Mouse (Mus musculus) kidney, adult 9 months (tissue): ENCODE data around the gene Babam1.
A peak's percentile ranks its signal among the peaks of the same experiment; 100 is the strongest.

Source experiments
- DNase-seq: peaks from one replicate; pipeline ENCODE4 v3.0.0; 2022

Gene Babam1

DNA sequence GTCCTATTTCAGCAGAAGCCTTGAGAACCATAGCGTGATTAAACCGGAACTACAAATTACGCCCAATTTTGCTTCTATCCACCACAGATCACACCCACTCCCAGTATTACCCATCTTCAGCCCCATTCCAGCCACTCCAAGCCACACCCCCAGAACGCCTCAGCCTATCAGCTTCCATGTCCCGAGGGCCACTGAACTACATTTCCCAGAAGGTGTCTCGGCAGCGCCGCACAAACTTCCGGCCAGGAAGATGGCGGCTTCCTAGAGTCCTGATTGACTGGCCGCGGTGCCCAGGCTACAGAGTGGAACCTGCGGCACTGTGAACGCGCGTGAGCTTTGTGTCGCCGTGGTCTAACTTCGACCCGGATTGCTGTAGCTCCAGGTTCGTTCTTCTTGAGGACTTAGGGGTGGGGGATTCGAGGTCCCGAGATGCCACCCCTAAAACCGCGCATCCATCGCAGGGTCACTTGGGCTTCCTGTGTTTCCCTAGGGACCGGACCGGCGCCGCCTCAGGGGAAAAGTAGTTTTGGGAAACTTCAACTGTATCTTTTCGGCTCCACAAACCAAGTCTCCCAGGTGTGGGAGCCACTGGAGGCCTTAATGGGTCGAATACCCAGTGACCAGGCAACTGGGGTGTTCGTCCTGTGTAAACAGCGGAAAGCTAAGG, at the start of gene Babam1:
TSS of gene Babam1 (plus strand) at position 223 of the 667 bp plus-strand sequence.
- peak; percentile 98 for DNase-seq

DNA sequence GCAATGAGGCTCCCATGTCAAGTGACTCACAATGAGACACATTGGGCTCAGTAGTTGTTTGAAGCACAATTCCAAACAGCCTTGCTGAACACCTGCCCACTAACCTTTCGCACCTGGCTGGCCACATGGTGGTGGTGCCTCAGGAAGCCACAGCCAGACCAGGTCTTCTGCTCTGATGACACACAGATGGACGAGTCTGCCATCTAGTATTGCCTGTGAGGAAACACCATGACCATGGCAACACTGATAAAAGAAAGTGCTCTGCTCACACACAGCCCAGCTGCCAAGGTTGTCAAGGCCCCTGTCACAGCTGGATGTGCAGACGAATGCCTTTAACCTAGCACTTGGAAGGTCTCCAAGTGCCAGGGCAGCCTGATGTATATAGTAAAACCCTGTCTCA, 45.5 kb upstream of the Babam1 start:
- no peak for DNase-seq

- DNase-seq = no peak
These were observed 45.1 kb upstream of the Babam1 start for GRCm38 (mm10) chr8:71351520-71351919.

- no peak for DNase-seq
These were observed 38.6 kb upstream of the Babam1 start for GRCm38 (mm10) chr8:71358026-71358425.

DNA sequence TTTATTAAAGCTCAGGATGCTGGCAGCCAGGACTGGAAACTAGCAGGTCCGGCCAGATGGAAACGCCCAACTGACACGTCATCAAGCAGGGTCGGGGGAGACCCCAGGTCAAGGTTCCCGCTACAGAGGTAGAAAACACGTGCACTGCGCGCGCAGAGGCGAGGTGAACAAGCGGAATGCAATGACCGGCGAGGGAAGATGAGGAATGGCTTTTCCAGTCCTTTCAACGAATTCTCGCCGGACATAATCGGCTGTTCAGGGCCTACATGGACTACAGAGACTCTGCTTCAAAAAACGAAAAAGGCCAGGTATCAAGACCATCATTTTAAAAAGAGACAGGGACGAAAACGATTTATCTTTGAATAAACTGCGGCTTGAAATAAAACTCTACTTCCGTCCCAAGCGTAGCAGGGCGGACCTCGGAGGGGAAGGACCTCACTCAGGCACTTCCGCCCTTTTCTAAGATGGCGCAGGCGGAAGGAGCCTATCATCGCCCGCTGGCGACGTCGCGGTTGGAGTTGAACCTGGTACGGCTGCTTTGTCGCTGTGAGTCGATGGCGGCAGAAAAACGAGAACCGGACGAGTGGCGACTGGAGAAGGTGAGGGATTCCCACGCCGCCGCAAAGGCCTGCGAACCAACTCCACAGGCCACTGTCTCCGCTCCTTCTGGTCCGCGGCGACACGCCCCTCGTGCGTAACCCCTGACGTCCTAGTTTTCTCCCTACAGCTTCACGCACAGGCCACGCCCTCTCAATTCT, 29.7 kb upstream of the Babam1 start, which contains the start of gene Use1:
TSS of gene Use1 (plus strand) at position 78 of the 758 bp plus-strand sequence.
- DNase-seq = peak; percentile 96

DNA sequence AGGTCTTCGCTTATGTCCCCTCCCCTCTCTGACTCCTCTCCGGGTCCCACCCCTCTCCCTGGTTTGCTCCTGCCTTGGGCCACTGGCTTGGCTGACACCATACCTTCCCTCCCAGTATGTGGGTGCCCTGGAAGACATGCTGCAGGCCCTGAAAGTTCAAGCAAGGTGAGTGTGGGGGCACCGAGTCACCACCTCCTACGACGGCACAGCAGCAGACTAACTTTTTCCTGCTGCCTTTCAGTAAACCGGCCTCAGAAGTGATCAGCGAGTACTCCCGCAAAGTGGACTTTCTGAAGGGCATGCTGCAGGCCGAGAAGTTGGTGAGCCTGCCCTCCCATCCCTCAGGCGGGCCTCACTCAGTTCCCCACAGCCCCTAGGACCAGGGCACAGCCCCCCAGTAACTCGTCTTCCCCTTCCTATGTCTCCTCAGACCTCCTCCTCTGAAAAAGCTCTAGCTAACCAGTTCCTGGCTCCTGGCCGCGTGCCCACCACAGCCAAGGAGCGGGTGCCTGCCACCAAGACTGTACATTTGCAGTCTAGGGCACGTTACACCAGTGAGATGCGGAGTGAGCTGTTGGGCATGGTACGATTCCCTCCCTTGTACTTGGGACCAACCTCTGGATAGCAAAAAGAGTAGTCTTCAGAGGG, 29.0 kb upstream of the Babam1 start:
- no peak for DNase-seq

- no peak for DNase-seq
These were observed 28.3 kb upstream of the Babam1 start for GRCm38 (mm10) chr8:71368366-71368765.

- no peak for DNase-seq
These were observed 27.5 kb upstream of the Babam1 start for GRCm38 (mm10) chr8:71369040-71369718.

DNA sequence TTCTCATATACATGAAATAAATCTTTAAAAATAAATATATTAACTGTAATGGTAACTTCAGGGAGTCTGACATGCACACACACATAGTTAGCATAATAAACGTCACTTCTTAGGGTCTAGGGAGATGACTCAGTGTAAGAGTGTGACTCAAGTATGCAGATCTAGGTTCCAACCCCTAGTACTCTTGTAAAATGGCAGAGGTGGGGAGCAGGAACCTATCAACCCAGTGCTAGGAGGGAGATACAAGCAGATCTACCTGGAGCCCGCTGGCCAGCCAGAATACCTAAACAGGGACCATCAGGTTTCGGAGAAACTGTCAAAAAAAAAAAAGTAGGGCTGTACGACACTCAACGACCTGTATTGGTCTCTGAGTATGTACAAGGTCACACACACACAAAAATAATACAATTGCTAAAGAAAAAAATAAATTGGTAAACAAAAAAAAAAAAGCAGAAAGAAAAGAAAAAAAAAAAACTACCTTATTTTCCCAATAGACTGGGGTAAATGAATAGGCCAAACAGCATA, 25.9 kb upstream of the Babam1 start:
- peak; percentile 37 for DNase-seq

DNA sequence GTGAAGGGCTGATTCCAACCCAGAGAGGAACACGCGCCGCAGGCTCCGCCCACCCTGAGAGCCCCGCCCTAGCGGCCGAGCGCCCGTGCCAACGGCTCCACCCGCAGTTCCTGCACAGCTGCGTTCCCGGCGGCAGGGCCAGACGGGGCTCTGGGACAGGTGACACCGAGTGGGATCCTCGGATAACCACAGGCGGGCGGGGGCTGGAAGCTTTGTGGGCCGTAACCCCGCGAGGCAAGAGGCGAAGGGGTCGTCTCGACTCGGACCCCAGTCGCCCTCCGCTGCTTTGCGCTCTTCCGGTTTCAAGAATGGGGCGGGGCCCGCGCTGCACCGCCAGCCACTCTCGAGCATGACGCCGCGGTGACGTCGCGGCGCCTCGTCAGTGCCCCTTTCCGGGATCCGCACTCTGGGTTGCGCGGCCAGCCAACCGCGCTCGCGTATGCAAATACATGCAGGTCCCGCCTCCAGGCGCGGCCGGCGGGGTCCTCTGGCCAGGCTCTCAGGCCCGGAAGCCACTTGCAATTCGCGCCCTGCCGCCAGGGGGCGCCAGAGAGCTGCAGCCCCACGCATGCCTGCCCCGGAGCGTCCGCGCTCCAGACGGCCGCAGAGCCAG, 25.3 kb upstream of the Babam1 start, which contains the start of gene Ocel1:
TSS of gene Ocel1 (plus strand) at position 63 of the 613 bp plus-strand sequence.
- peak; percentile 99 for DNase-seq

- DNase-seq = peak; percentile 32
These were observed 24.2 kb upstream of the Babam1 start for GRCm38 (mm10) chr8:71372427-71372826.

DNA sequence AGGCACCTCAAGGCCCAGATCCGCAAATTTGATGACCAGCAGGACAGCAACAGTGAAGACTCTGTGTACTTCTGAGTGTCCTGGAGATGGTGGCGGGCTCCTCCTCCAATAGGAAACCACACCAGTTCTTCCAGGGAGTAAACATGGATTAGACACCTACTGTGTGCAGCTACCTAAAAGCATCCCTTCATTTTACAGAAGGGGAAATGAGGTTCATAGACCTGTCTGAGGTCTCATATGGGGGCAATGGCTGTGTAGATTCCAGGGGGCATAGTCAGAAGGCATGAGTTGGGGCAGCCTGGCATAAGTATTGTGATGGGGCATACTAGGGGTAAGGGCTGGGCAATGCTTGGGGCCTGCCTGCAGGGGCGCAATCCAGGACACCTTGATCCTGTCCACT, 23.7 kb upstream of the Babam1 start:
- DNase-seq = peak; percentile 20

DNA sequence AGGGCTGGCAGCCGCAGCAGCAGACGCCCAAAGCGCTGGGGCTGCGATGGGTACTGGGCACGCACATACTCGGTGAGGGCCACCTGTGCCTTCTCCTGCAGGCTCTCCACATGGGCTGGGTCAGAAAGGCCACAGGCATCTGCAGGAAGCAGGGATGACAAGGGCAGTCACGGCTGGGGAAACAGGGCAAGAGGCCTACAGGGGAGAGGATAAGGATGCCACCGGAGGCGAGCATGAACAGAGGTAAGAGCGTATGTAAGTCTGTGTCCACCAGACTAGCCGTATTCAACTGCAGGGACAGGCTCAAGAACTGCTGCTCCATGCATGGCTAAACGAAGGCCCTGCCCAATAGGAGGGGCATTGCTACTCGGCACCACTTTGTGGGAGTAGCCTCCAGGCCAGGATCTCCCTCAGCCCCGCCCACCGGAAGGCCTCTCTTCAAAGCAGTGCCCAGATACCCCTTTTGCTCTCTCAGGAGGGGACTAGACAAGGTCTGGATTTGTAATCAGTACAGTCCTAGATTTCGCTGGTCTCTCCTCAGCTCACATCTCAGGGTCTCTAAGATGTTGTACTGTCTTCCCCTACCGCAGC, 21.9 kb upstream of the Babam1 start:
- DNase-seq = peak; percentile 69

DNA sequence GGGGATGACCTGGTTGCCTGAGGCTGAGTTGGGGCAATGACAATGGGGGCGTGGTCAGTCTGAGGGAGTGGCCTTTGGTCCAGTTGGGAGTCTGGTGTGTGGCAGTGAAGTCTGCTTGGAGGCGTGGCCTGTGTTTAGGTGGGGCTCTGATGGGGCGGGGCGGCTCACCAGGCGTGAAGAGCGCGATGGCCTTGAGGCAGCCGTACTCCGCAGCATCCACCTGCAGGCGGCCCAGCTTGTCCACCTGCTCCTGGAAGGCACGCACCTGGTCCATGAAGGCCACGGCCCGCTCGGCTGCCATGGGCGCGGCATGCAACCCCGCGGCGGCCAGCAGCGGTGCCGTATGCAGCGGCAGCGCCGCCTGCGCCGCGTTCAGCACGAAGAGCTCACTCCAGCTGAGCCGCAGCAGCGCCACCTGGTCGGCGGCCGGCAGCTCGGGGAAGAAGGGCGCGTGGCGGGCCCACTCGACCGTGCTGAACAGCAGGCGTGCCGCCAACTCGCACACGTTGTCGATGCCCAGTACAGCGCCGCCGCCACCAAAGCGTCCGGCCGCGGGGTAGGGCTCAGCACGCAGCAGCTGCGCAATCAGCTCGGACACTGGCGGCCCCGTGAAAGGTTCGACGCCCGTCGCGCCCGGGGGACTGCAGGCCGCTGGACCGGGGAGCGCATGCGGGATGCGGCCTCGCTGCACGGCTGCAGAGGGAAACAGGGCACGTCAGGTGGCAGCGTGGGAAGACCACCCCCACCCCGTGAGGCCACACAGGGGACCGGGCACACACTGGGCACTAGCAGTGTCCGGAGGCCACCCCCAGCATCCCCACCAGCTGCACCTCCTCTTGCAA, 20.9 kb upstream of the Babam1 start:
- peak; percentile 96 for DNase-seq

- DNase-seq = peak; percentile 56
These were observed 20.1 kb upstream of the Babam1 start for GRCm38 (mm10) chr8:71376423-71377030.

GRCm38 (mm10) chr8:71379008-71379407, 17.7 kb upstream of the Babam1 start:
- no peak for DNase-seq

- peak; percentile 74 for DNase-seq
These were observed 17.1 kb upstream of the Babam1 start for GRCm38 (mm10) chr8:71379512-71380075.

DNA sequence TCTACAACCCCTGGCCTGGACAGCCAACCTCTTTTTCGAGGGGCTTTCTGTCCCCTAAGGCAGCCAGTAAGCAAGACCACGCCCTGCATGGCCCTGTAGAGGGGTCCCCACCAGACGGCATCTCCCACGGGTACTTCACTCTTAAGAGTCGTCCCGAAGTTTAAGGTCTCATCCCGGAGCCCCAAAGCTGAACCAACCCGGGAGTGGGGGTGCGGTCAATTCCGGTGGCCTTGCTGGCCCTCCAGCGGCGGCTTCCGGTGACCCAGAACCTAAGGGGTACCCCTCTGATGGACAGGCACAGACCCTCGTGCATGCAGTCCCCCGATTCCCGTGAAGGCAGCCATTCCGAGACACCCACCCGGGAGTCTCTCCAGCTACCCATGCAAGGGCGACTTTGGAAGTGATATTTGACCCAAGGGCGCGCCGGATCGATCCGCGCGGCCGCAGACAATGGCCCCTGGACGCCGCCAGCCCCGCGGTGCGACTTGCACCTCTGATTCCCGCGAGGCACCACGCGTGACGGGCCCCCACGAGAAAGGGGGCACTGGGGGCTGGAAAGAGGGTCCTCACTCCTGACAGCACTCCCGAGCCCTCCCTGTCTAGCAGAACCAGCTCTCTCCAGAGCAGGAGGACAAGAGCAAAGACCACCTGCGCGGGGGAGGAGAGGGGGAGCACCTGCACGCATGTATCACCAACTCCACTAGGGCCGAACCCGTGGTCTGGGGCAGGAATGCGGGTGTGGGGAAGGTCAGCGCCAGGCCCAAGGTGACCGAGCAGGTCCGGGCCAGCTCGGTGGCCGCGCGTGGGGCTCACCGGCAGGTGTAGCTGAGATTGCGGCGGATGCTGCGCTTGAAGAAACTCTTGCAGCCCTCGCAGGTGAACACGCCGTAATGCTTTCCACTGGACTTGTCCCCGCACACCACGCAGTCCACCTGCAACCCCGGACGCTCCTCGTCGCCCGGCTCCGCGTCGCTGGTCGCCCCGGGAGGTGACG, 16.2 kb upstream of the Babam1 start:
- DNase-seq = peak; percentile 50

DNA sequence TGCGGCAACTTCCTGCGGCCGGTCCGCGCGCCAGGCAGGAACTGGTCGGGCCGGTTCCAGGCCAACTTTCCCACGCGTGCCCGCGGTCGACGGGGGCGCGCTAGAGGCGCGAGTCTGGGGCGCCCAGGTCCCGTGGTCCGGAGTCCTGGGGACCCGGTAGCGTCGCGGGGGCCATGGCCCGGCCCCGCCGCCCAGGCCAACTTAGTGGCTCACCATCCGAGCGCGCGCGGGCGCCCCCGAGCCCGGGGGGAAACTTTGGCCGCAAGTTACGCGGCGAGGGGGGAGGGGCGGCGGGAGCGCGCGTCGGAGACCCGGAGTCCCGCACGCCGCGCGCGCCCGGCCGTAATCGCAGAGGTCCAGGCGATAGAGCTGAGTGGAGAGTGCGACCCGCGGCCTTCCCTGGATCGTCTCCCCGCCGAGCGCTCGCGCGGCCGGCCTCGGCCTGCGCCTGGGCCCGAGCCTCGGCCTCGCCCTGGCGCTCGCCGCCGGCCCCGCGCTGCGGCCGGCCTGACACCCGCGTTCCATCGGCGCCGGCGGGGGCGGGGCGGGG, 15.2 kb upstream of the Babam1 start, which contains the start of gene Nr2f6:
TSS of gene Nr2f6 (minus strand) at position 540 of the 550 bp plus-strand sequence.
- DNase-seq = peak; percentile 75
